Mouse (Mus musculus): Measurements from ENCODE around the gene Kng1. TPM values are rescaled to one million over a fixed set of nuclear protein-coding genes. Genes with fewer than 3 reads are reported as not detected.
"Not testable (repeated sequence)": the region's sequence is repeated elsewhere in the genome, so short reads cannot be mapped to it uniquely, and the experiment has no call there.

Gene Kng1
- polyA plus RNA-seq, 1 experiment from 2014 or later = not detected

DNA sequence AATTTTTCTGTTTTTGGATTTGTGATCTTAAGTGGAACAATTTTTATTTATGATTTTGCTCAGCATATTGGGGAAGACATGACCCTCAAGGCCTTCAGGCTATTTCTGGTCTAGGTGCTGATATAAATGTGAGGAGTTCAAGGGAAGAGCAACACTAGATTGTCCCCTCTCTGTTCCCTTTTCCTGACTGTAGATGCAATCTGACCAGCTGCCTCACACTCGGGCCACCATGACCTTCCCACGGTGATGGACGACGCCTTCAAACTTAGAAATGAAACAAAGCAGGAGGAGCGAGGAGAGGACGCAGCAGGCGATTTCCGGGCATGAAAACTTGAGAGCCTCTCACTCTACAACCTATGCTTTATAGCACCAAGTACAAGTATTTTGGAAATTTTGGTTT lies 29.5 kb downstream of the Kng1 start:
- not testable (repeated sequence) for H3K27me3 ChIP-seq (ENCODE audit: control insufficient read depth, insufficient read depth, low read length); H3K4me2 ChIP-seq (replicated peaks; ENCODE audit: low read depth, low read length); H3K36me3 ChIP-seq (ENCODE audit: control insufficient read depth, insufficient read depth, low read length); H3K4me3 ChIP-seq (ENCODE audit: low read depth, low read length); H3K9ac ChIP-seq (ENCODE audit: low read depth, low read length); H3K9me3 ChIP-seq (ENCODE audit: control insufficient read depth, low read length); H3K4me1 ChIP-seq (replicated peaks; ENCODE audit: control insufficient read depth, insufficient read depth, low read length); DNase-seq (ENCODE audit: low spot score); H3K27ac ChIP-seq (ENCODE audit: low read depth, low read length); ATAC-seq (ENCODE audit: low FRiP score)
- WGBS = 79% methylated on average over 8 of the region's 8 CpGs

DNA sequence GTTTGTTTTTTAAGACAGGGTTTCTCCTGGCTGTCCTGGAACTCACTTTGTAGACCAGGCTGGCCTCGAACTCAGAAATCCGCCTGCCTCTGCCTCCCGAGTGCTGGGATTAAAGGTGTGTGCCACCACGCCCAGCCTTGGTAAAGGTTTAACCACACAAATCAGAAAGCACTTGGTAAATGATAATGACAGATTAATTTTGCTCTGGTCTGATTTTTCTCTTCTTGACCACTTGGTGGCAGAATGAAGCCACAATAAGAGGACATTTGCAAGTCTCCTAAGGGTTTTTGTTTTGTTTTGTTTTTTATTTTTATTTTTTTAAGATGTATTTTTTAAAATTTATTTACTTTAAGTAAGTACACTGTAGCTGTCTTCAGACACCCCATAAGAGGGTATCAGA lies 30.0 kb downstream of the Kng1 start:
- H3K27ac ChIP-seq (ENCODE audit: low read depth, low read length); H3K4me3 ChIP-seq (ENCODE audit: low read depth, low read length); H3K4me2 ChIP-seq (replicated peaks; ENCODE audit: low read depth, low read length); H3K9me3 ChIP-seq (ENCODE audit: control insufficient read depth, low read length); H3K36me3 ChIP-seq (ENCODE audit: control insufficient read depth, insufficient read depth, low read length); ATAC-seq (ENCODE audit: low FRiP score); H3K9ac ChIP-seq (ENCODE audit: low read depth, low read length); H3K27me3 ChIP-seq (ENCODE audit: control insufficient read depth, insufficient read depth, low read length); H3K4me1 ChIP-seq (replicated peaks; ENCODE audit: control insufficient read depth, insufficient read depth, low read length); DNase-seq (ENCODE audit: low spot score): not testable (repeated sequence)
- WGBS = 65% methylated on average over 4 of the region's 4 CpGs

DNA sequence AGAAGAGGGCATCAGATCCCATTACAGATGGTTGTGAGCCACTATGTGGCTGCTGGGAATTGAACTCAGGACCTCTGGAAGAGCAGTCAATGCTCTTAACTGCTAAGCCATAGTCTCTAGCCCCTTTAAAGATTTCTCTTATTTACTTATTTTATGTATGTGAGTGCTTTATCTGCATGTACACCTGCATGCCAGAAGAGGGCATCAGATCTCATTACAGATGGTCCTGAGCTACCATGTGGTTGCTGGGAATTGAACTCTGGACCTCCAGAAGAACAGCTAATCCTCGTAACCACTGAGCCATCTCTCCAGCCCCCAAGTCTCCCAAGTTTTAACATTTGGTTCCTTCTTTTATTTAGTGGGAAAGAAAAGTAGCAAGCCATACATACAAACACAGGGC lies 30.8 kb downstream of the Kng1 start:
- not testable (repeated sequence) for DNase-seq (ENCODE audit: low spot score); ATAC-seq (ENCODE audit: low FRiP score); H3K27me3 ChIP-seq (ENCODE audit: control insufficient read depth, insufficient read depth, low read length); H3K4me3 ChIP-seq (ENCODE audit: low read depth, low read length); H3K9ac ChIP-seq (ENCODE audit: low read depth, low read length); H3K36me3 ChIP-seq (ENCODE audit: control insufficient read depth, insufficient read depth, low read length); H3K4me2 ChIP-seq (replicated peaks; ENCODE audit: low read depth, low read length); H3K9me3 ChIP-seq (ENCODE audit: control insufficient read depth, low read length); H3K4me1 ChIP-seq (replicated peaks; ENCODE audit: control insufficient read depth, insufficient read depth, low read length); H3K27ac ChIP-seq (ENCODE audit: low read depth, low read length)
- WGBS = 94% methylated on average over 1 of the region's 1 CpGs

DNA sequence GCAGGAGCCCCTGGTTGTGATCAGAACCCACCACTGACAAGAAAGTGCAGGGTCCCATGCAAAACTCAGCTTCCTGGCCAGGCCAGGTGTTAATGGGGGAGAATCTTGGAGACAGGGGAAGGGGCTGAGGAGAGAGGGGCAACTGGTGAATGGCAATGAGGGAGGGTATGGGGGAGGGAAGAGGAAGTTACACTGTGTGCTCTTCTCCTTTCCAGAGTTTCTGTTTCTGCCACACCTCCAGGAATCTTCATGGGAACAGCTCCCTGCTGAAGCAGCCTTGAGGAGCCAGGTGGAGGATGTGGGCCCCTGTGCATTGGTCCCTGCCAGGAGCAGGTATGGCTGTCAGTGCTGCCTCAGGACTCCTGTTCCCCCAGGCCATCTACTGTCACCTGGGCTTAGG lies 33.7 kb downstream of the Kng1 start:
- H3K27ac ChIP-seq (ENCODE audit: low read depth, low read length); H3K9me3 ChIP-seq (ENCODE audit: control insufficient read depth, low read length); H3K4me3 ChIP-seq (ENCODE audit: low read depth, low read length); H3K9ac ChIP-seq (ENCODE audit: low read depth, low read length); H3K36me3 ChIP-seq (ENCODE audit: control insufficient read depth, insufficient read depth, low read length); DNase-seq (ENCODE audit: low spot score); H3K4me1 ChIP-seq (replicated peaks; ENCODE audit: control insufficient read depth, insufficient read depth, low read length); ATAC-seq (ENCODE audit: low FRiP score); H3K4me2 ChIP-seq (replicated peaks; ENCODE audit: low read depth, low read length); H3K27me3 ChIP-seq (ENCODE audit: control insufficient read depth, insufficient read depth, low read length): not testable (repeated sequence)

DNA sequence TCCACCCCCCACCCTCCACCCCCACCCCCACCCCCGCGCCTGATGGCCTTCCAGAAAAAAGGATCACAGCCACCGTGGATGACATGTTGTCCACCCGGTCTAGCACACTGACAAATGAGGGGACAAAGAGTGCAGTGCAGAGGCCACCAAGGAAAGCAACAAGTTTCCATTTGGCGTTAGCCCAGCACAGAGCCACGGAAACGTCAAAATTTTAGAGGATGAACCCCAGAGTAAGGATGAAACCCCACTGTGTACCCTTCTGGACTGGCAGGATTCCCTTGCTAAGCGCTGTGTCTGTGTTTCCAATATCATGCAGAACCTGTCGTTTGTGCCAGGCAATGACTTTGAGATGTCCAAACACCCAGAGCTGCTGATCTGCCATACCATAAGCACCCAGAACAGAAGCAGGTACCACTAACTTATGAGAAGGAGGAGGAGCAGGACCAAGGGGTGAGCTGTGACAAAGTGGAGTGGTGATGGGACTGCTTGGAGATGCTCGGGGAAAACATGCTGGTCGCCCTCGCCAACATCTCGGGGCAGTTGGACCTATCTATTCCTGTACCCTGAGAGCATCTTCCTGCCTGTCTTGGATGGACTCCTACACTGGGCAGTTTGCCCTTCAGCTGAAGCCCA lies 35.8 kb downstream of the Kng1 start:
- 88% methylated on average over 11 of the region's 13 CpGs for WGBS
- no peak overlapping the region for H3K4me3 ChIP-seq (ENCODE audit: low read depth, low read length)
- no peak for DNase-seq (ENCODE audit: low spot score)

DNA sequence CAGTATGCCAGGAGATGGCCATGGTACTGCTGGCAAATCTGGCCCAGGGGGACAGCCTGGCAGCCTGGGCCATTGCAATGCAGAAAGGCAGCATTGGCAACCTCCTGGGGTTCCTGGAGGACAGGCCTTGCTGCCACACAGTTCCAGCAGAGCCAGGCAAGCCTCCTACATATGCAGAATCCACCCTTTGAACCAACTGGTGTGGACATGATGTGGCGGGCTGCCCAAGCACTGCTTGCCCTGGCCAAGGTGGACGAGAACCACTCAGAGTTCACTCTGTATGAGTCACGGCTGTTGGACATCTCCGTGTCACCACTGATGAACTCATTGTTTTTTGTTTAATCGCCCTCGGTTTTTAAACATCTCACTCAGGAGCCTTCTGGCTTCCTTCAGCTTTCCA lies 36.5 kb downstream of the Kng1 start:
- WGBS = 89% methylated on average over 6 of the region's 6 CpGs
- no peak overlapping the region for H3K4me2 ChIP-seq (replicated peaks; ENCODE audit: low read depth, low read length)

More for the DNA sequence above, 35.8 kb downstream of the Kng1 start:
- no peak overlapping the region for H3K9ac ChIP-seq (ENCODE audit: low read depth, low read length)
- no peaks in the 10 kb centered on the region for H3K27me3 ChIP-seq (ENCODE audit: control insufficient read depth, insufficient read depth, low read length)
- H3K36me3 ChIP-seq (ENCODE audit: control insufficient read depth, insufficient read depth, low read length) = no peaks in the 10 kb centered on the region
- no peaks in the 10 kb centered on the region for H3K4me1 ChIP-seq (replicated peaks; ENCODE audit: control insufficient read depth, insufficient read depth, low read length)
- H3K4me2 ChIP-seq (replicated peaks; ENCODE audit: low read depth, low read length) = no peak overlapping the region
- H3K9me3 ChIP-seq (ENCODE audit: control insufficient read depth, low read length) = no peaks in the 10 kb centered on the region
- no peak overlapping the region for H3K27ac ChIP-seq (ENCODE audit: low read depth, low read length)
- no peak for ATAC-seq (ENCODE audit: low FRiP score)

DNA sequence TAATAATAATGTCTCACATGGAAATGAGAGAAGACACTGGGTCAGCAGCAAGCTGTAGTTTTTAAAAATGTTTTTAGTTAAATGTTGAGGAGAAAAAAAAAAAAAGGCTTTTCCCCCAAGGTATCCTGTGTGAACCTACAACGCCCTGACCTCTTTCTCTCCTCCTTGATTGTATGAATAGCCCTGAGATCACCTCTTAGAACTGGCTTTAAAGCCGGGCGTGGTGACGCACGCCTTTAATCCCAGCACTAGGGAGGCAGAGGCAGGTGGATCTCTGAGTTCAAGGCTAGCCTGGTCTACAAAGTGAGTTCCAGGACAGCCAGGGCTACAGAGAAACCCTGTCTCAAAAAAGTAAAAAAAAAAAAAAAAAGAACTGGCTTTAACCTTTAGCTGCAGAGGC lies 37.9 kb downstream of the Kng1 start:
- DNase-seq (ENCODE audit: low spot score); H3K9ac ChIP-seq (ENCODE audit: low read depth, low read length); H3K27me3 ChIP-seq (ENCODE audit: control insufficient read depth, insufficient read depth, low read length); H3K4me3 ChIP-seq (ENCODE audit: low read depth, low read length); H3K9me3 ChIP-seq (ENCODE audit: control insufficient read depth, low read length); H3K27ac ChIP-seq (ENCODE audit: low read depth, low read length); ATAC-seq (ENCODE audit: low FRiP score); H3K4me1 ChIP-seq (replicated peaks; ENCODE audit: control insufficient read depth, insufficient read depth, low read length); H3K36me3 ChIP-seq (ENCODE audit: control insufficient read depth, insufficient read depth, low read length); H3K4me2 ChIP-seq (replicated peaks; ENCODE audit: low read depth, low read length): not testable (repeated sequence)
- 91% methylated on average over 5 of the region's 5 CpGs for WGBS

More for the DNA sequence above, 36.5 kb downstream of the Kng1 start:
- H3K9me3 ChIP-seq (ENCODE audit: control insufficient read depth, low read length) = no peaks in the 10 kb centered on the region
- no peaks in the 10 kb centered on the region for H3K36me3 ChIP-seq (ENCODE audit: control insufficient read depth, insufficient read depth, low read length)
- no peak overlapping the region for H3K9ac ChIP-seq (ENCODE audit: low read depth, low read length)
- ATAC-seq (ENCODE audit: low FRiP score) (no peak), DNase-seq (ENCODE audit: low spot score) (no peak)
- no peaks in the 10 kb centered on the region for H3K4me1 ChIP-seq (replicated peaks; ENCODE audit: control insufficient read depth, insufficient read depth, low read length)
- H3K27ac ChIP-seq (ENCODE audit: low read depth, low read length) = no peak overlapping the region
- no peaks in the 10 kb centered on the region for H3K27me3 ChIP-seq (ENCODE audit: control insufficient read depth, insufficient read depth, low read length)
- H3K4me3 ChIP-seq (ENCODE audit: low read depth, low read length) = no peak overlapping the region

DNA sequence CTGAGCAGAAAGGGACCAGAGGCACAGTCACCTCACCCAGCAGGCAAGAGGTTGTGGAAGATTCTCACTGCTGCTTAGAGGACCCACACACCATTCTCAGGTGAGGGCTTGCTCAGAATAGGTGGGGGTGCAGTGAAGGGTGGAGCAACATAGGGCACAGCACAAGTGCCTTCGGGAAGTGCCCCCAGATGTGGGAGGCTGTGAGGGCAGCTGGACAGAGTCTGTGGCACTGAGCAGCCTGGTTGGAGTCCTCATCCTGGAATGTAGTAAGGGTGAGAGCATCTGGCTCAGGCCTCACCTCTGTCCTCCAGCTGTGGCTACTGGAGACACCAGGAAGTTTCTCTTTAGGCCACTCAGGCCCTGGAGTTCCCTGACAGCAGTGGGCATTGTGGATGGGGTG lies 39.2 kb downstream of the Kng1 start:
- WGBS = 70% methylated on average over 1 of the region's 1 CpGs
- not testable (repeated sequence) for DNase-seq (ENCODE audit: low spot score); ATAC-seq (ENCODE audit: low FRiP score); H3K27ac ChIP-seq (ENCODE audit: low read depth, low read length); H3K9me3 ChIP-seq (ENCODE audit: control insufficient read depth, low read length); H3K4me1 ChIP-seq (replicated peaks; ENCODE audit: control insufficient read depth, insufficient read depth, low read length); H3K9ac ChIP-seq (ENCODE audit: low read depth, low read length); H3K4me3 ChIP-seq (ENCODE audit: low read depth, low read length); H3K4me2 ChIP-seq (replicated peaks; ENCODE audit: low read depth, low read length); H3K27me3 ChIP-seq (ENCODE audit: control insufficient read depth, insufficient read depth, low read length); H3K36me3 ChIP-seq (ENCODE audit: control insufficient read depth, insufficient read depth, low read length)

DNA sequence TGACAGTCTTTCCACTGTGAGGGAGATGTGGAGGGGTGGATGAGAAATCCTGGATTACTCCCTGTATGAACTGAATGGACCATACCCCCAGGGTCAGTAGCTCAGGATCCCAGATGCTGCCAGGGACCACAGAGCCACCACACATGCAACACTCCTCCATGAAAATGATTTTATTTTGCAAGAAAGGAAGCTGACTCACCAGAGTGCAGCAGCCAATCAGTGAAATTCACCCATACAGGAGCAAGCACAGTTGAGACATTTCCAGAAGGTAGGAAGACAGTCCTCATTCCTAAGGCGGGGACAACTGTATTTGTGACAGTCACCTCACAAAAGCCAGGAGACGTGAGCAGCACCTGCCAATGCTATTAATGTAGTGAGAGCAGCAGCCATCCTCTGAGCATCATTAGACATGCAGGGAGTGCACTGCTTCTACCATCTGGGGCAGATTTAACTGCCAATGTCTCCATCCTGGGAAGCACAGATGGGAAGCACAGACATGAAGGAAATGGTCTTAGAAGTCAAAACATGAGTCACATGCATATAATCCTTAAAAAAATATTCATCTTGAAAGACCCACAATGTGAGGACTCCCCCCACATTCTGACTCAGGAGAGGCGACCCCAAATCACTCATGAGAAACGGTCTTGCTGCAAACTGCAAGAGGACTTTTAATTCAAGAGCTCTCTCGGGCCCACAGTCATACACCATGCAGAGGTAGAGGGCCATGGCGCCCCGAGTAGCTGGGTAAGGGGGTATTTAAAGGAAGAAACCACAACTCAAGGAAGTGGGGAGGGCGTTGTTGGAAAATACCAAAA lies 39.8 kb downstream of the Kng1 start:
- not testable (repeated sequence) for ATAC-seq (ENCODE audit: low FRiP score); H3K4me3 ChIP-seq (ENCODE audit: low read depth, low read length); H3K36me3 ChIP-seq (ENCODE audit: control insufficient read depth, insufficient read depth, low read length); H3K4me2 ChIP-seq (replicated peaks; ENCODE audit: low read depth, low read length); H3K27me3 ChIP-seq (ENCODE audit: control insufficient read depth, insufficient read depth, low read length); H3K27ac ChIP-seq (ENCODE audit: low read depth, low read length); H3K4me1 ChIP-seq (replicated peaks; ENCODE audit: control insufficient read depth, insufficient read depth, low read length); DNase-seq (ENCODE audit: low spot score); H3K9me3 ChIP-seq (ENCODE audit: control insufficient read depth, low read length); H3K9ac ChIP-seq (ENCODE audit: low read depth, low read length)
- 88% methylated on average over 8 of the region's 8 CpGs for whole genome bisulfite sequencing

Measured in hindbrain, embryonic 11.5 days (tissue).